Mouse (Mus musculus) midbrain, postnatal 0 days (tissue): ENCODE data around the gene Mlc1. TPM values are rescaled to one million over a fixed set of nuclear protein-coding genes. Genes with fewer than 3 reads are reported as not detected.

Source experiments
- ATAC-seq: fragments of 200-750 bp; cut with Nextera tagmentation; 2 replicates; pipeline ENCODE4 v1.8.0; 2017; ENCODE audit warnings: moderate number of reproducible peaks, mild to moderate bottlenecking, moderate TSS enrichment, moderate library complexity; ENCODE audit not compliant: low FRiP score
- DNase-seq: peaks from one replicate; pipeline ENCODE4 v3.0.0-alpha.2; 2015; ENCODE audit warnings: low spot score
- H3K27ac ChIP-seq: fragments of 300-500 bp; sonication (generic); 2 replicates; pipeline ENCODE4 v1.5.1; 2014; ENCODE audit warnings: low read depth, mild to moderate bottlenecking, low read length, mixed read lengths
- H3K27me3 ChIP-seq: fragments of 300-500 bp; sonication (generic); 2 replicates; pipeline ENCODE4 v1.6.1; 2014; ENCODE audit warnings: low read length, control low read depth, mixed read lengths; ENCODE audit not compliant: insufficient read depth
- H3K36me3 ChIP-seq: fragments of 300-500 bp; sonication (generic); 2 replicates; pipeline ENCODE4 v1.6.1; 2014; ENCODE audit warnings: low read length, control low read depth, mixed read lengths; ENCODE audit not compliant: insufficient read depth
- H3K4me1 ChIP-seq: fragments of 300-500 bp; sonication (generic); 2 replicates; pipeline ENCODE4 v1.6.1; 2014; ENCODE audit warnings: mild to moderate bottlenecking, control low read depth, antibody characterized with exemption, low read length, mixed read lengths; ENCODE audit not compliant: insufficient read depth
- H3K4me2 ChIP-seq: fragments of 300-500 bp; sonication (generic); 2 replicates; pipeline ENCODE4 v1.6.1; 2014; ENCODE audit warnings: low read depth, mild to moderate bottlenecking, low read length, mixed read lengths; ENCODE audit not compliant: poor library complexity, severe bottlenecking
- H3K4me3 ChIP-seq: fragments of 300-500 bp; sonication (generic); 2 replicates; pipeline ENCODE4 v1.5.1; 2014; ENCODE audit warnings: low read depth, mild to moderate bottlenecking, low read length, moderate library complexity
- H3K9ac ChIP-seq: fragments of 300-500 bp; sonication (generic); replicated peaks from 2 replicates; pipeline ENCODE4 v1.6.1; 2014; ENCODE audit warnings: mild to moderate bottlenecking, low read length, moderate library complexity, mixed read lengths; ENCODE audit not compliant: poor library complexity, severe bottlenecking
- H3K9me3 ChIP-seq: fragments of 300-500 bp; sonication (generic); 2 replicates; pipeline ENCODE4 v1.6.1; 2016; ENCODE audit warnings: low read length, control low read depth
- CTCF ChIP-seq: IDR thresholded peaks from 2 replicates; pipeline ENCODE4 v1.5.1; 2016; ENCODE audit warnings: antibody characterized with exemption, mild to moderate bottlenecking
- WGBS: fragments of 180-500 bp; shearing (Covaris S2); extraction: QIAGEN DNeasy Blood & Tissue Kit; methylation state at CpG from one replicate; pipeline ENCODE4 v1.1.7; 2014; 5-methylcytosine and 5-hydroxymethylcytosine counted together
- polyA plus RNA-seq: library from polyadenylated mRNA; unstranded; fragments of >200 nt; fragmentation: Nextera tagmentation; extraction: Ambion mirVana; gene quantifications from 2 replicates; pipeline ENCODE4 v1.2.1, GENCODE M21; 2015
- total RNA-seq: library from RNA; depleted of rRNA; stranded (reverse); fragments of >200 nt; gene quantifications from 2 replicates; pipeline ENCODE4 v1.2.3, GENCODE M21; 2014

Mlc1 gene
- total and polyA plus RNA-seq, 2 experiments from 2014 or later = 46.7 to 60.0 TPM

DNA sequence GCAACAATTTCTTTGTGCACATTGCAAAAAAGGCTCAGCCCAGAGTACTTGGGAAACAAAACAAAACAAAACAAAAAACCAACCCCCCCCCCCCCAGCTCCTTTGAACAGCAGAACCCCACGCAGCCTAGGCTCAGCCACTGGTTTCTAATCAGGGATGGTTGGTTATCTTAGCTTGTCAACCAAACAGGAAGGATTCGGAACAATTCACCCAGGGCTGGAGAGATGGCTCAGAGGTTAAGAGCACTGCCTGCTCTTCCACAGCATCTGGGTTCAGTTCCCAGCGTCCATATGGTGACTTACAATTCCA lies 285 bp upstream of the Mlc1 start:
- no peak for DNase-seq
- Histone ChIP-seq H3K4me3 (no peak overlapping the region), H3K4me1 (no peaks in the 10 kb centered on the region), H3K27ac (no peak overlapping the region), H3K27me3 (no peaks in the 10 kb centered on the region), H3K4me2 (no peak overlapping the region), H3K9me3 (no peaks in the 10 kb centered on the region), H3K9ac (no peak overlapping the region), H3K36me3 (no peaks in the 10 kb centered on the region)
- ATAC-seq = no peak
- no peak for TF ChIP-seq CTCF
- 14% methylated on average over 3 of the region's 3 CpGs for WGBS

DNA sequence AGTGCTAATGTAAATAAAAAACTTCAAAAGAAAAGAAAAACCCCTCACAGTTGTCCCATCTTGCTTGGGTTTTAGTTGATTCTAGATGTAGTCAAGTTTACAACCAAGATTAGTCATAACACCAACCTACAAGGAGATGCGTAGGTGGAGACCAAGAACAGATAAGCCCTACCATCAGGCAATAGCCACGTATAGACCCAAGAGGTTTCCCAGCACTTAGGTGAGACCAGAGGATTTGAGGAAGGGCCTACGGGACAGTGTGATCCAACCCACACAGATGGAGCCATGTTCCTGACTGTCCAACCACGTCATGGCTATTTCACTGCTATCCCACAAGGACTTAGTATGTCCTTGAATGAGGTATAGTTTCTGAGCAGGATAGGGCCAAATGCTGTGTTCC lies 6.5 kb downstream of the Mlc1 start:
- Histone ChIP-seq H3K4me1 (no peaks in the 10 kb centered on the region), H3K27ac (no peak overlapping the region), H3K9ac (no peak overlapping the region), H3K9me3 (no peaks in the 10 kb centered on the region), H3K36me3 (no peaks in the 10 kb centered on the region), H3K27me3 (no peaks in the 10 kb centered on the region), H3K4me2 (no peak overlapping the region), H3K4me3 (no peak overlapping the region)
- ATAC-seq = no peak
- WGBS = 92% methylated on average over 4 of the region's 4 CpGs
- DNase-seq = no peak
- TF ChIP-seq CTCF = no peak

DNA sequence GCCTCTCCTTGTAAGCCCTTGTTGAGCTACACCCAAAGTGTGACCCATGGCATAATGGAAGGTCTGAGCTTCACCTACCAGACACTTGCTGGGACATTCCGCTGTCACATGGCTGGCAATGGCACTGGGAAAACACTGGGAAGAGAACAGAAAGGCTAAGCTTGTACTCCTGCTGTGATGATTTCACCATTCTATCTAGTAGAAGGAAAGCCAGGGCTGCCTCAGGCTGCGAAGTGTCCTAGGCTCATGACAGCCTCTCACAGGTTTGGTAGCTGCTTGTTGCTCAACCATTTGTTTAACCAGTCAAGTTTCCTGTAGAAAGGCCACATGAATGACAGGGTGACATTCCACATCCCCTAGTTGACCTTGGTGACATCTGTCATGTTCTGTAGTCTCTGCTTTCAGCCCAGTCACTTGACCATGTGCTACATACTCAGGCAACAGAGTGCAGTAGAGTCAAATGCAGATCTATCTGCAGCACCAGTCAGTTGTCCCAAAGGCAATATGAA lies 14.7 kb downstream of the Mlc1 start:
- no peaks in the 10 kb centered on the region for H3K4me1 ChIP-seq
- H3K36me3 ChIP-seq = no peaks in the 10 kb centered on the region
- ATAC-seq (no peak), DNase-seq (no peak)
- TF ChIP-seq CTCF = no peak
- no peaks in the 10 kb centered on the region for H3K9me3 ChIP-seq
- H3K27me3 ChIP-seq = no peaks in the 10 kb centered on the region
- 97% methylated on average over 2 of the region's 2 CpGs for WGBS
- H3K27ac ChIP-seq = no peak overlapping the region
- no peak overlapping the region for H3K9ac ChIP-seq
- H3K4me3 ChIP-seq = no peak overlapping the region
- H3K4me2 ChIP-seq = no peak overlapping the region

DNA sequence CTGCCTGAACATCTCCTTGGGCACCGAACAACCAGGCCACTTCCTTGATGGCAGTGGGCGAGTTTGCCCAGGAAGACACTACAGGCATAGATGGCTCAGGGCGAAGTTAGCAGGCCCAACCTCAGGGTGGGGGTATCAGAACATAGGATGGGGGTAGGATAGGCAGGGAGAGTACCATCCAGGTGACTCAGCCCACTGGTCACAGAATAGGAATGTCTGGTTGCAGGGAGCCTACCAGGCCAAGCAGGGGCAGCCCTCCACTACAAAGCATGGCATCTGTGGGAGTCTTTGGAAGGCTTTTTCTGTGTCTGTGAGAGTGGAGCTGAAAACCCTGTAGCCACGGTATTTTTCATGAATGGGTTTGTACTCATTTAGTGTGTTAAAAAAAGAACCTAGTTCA lies 21.3 kb downstream of the Mlc1 start:
- no peak for TF ChIP-seq CTCF
- WGBS = 86% methylated on average over 4 of the region's 4 CpGs
- no peak overlapping the region for H3K27ac ChIP-seq
- no peaks in the 10 kb centered on the region for H3K36me3 ChIP-seq
- H3K4me2 ChIP-seq = no peak overlapping the region
- DNase-seq (no peak), ATAC-seq (no peak)
- no peak overlapping the region for H3K9ac ChIP-seq
- no peak overlapping the region for H3K4me3 ChIP-seq
- H3K4me1 ChIP-seq = 0 out of 2 replicates have a peak, but pooled peaks cover 3% of the 10 kb centered on the region
- 0 out of 2 replicates have a peak, but pooled peaks cover 6% of the 10 kb centered on the region for H3K27me3 ChIP-seq
- no peaks in the 10 kb centered on the region for H3K9me3 ChIP-seq

DNA sequence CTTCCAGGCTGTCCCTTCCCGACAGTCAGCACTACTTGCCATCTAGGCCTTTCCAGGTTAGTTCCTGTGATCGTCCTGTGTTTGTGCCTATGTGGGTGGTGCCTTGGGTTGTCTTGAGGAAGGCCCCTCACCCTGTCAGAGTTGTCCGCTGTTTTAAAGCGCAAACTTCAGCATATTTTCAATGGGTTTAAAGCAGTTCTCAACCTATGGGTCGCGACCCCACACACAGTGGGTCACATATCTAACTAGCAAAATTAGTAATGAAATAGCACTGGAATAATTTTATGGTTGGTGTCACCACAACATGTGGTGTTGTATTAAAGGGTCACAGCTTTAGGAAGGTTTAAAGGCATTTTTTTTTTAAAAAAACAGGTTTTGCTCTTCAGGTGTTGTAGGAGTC lies 23.5 kb downstream of the Mlc1 start:
- H3K9ac ChIP-seq = no peak overlapping the region
- no peak overlapping the region for H3K27ac ChIP-seq
- H3K4me3 ChIP-seq = no peak overlapping the region
- TF ChIP-seq CTCF = no peak
- H3K9me3 ChIP-seq = no peaks in the 10 kb centered on the region
- no peak for DNase-seq
- H3K4me2 ChIP-seq = no peak overlapping the region
- WGBS = 91% methylated on average over 6 of the region's 6 CpGs
- ATAC-seq = no peak
- 0 out of 2 replicates have a peak, but pooled peaks cover 3% of the 10 kb centered on the region for H3K4me1 ChIP-seq
- no peaks in the 10 kb centered on the region for H3K36me3 ChIP-seq
- H3K27me3 ChIP-seq = 0 out of 2 replicates have a peak, but pooled peaks cover 6% of the 10 kb centered on the region

DNA sequence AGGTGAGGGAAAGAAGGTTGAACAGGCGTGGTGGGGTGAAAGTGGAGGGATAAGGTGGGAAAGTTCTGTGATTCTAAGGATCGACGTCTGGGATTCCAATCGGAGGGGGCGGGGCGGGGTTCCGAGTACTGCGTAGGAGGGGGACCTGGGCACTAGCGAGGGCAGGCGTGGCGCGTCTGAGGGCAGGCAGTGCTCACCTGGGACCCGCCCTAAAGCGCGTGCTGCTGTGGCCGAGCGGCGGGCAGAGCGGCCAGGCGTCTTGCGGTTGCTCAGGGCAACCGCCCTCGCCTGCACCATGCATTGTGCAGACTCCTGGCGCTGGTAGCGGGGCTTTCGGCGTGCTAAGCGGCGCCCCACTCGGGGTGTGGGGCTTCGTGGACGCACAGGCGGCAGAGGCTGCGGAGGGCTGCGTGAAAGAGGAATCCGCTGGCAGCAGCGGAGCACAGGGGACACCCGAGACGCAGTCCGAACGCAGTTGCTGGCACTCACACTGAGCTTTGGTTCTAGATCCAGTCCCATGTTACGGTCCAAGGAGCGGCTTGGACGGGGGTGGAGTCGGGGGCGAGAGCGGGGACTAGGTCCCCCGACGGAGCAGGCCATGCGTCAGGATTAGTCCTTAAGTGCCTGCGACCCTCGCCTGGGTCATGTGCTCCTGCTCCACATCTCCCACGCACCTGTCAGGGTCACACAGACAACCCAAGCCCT lies 24.3 kb downstream of the Mlc1 start, which contains the start of gene Ttll8:
Gene Ttll8, minus strand, starts transcription at position 51 of the 705 bp plus-strand sequence.
- Histone ChIP-seq H3K4me2 (peak within 1 kb of the TSS; percentile 94), H3K9ac (peak within 1 kb of the TSS; percentile 46; the same call in 1 of the 2 replicates), H3K4me3 (peak within 1 kb of the TSS; percentile 44), H3K9me3 (no peaks in the 10 kb centered on the region), H3K4me1 (0 out of 2 replicates have a peak, but pooled peaks cover 3% of the 10 kb centered on the region), H3K27ac (no peak within 1 kb of the TSS), H3K36me3 (no peaks in the 10 kb centered on the region), H3K27me3 (0 out of 2 replicates have a peak, but pooled peaks cover 6% of the 10 kb centered on the region)
- DNase-seq = peak; percentile 5
- WGBS = 3% methylated on average over 52 of the region's 53 CpGs
- peak; percentile 47; the same call in 1 of the 2 replicates for ATAC-seq
- no peak for TF ChIP-seq CTCF
